Mouse (Mus musculus): ENCODE results near the gene Exosc8.

DNA sequence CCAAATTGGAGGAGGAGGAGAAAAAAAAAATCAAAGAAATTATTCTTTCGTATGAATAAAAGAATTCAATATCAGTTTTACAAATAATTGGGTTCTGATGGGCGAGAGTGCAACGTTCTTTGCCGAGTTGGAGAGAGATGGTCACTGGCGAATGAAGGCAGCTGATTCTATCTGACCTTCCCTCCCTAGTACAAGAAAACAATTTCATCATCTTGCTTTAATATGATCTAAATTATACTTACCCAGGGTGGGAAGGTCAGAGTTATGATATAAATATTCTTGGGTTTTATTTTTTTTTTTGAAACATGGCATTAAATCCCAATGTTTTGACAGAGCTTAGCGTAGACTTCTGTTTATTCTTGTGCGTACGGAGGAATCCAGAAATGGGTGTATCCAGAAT, 22.3 kb upstream of the Exosc8 start:
- TF ChIP-seq ZNF384 (IDR thresholded peaks at IDR 0.05; ENCODE audit: low read depth, low read length) (no peak), CHD2 (IDR thresholded peaks at IDR 0.05; ENCODE audit: low read depth, low read length) (no peak), MAFK (IDR thresholded peaks at IDR 0.05; ENCODE audit: insufficient read depth, low read depth, low read length) (no peak)
